Mouse (Mus musculus): ENCODE measurements at regions not wholly inside any gene's neighbourhood (a gene's known extent, or its start where the extent isn't known, plus 50 kb on each side); places are given as distances from the start of the nearest gene placed in this dataset.
A peak's percentile ranks its signal among the peaks of the same experiment; 100 is the strongest.

DNA sequence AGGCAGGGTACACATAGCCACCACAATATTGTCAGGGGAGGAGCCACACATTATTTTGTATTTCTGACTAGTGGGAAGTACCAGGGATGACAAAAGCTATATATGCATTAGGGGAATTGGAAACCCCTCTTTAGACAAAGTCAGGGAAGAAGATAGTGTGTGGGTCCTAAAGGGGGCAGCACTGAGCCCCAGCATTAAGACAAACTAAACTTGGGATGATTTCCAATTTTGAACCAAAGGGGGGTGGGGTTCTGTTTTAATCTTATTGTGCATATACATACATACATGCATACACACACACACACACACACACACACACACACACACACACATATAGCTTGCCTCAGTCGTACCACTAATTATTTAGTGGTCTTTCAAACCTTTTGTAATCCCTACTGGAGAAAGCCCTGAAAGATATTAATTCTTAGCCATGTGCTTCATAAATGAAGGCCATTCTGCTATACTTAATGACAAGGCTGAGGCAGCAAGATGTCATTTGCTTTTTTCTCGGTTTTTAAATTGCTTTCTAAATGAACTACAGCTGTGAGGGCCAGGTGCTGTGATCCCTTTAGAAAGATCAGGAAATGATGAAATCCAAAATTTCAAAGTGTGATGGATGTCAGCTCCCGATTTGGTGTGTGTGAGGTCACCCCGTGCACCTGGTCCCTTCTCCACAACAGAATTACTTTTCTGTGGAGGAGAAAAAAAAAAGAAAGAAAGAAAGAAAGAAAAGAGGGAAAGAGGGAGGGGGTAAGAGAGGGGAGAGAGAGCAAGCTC is 523.5 kb downstream of the Rnf144a start:
- ATAC-seq = no peak

- ATAC-seq = no peak
Measured at GRCm38 (mm10) chr12:25890722-25891121, 524.3 kb downstream of the Rnf144a start.

DNA sequence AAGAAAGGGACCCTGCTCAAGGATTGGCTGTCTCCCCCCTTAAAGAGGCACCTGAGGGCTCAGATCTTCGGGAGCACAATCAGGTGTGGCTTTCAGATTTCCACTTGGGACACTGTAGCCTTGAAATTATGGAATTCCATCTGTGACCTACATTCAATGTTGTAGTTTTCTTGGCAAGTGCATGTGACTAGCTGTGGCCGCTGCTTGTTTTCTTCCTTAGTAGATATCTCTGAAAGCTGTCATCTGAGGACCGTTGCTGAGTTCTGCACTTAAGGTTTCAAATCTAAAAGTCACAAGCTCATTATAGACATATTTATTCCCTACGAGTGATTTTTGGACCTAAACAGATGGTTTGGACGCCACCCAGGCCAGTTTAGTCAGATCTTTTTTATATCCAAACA is 531.3 kb downstream of the Rnf144a start:
- ATAC-seq = no peak

DNA sequence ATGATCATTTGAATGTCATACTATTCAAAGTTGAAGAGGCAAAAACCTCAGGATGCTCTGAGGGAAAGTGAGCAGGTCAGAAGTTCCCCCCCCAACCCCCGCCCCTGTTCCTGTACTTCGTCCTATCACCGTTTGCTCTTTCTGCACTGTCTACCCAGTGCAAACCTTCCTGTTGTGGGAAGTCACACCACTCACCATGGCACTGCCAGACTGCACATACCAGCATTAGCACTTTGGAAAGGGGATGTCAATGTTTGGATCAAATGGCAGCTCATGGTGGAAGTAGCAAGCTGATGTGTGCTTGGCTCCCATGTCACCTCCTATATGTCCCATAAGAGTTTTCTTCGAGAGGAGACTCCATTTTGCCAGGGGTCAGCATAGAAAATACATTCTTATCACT is 543.2 kb downstream of the Rnf144a start:
- no peak for ATAC-seq

DNA sequence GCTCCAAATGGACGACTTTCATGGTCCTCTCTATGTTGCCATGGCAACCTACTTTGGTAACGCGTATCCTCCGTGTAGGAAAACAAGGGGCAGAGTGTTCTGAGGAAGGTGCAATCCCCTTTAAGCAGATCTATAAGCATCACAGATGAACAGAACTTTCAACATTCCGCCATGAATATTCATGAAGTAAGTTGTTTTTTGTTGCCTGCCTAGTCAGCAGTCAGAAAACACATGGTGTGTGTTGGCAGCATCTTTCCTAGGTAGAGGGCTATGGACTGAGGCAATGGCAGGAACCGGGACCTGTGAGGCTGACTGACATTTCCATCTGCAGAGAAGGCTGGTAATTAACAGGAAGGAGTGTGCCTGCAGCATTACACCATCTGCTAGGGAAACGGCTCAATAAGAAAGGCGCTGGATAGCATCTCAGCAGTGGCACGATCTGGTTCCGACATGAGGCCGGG is 544.0 kb downstream of the Rnf144a start:
- ATAC-seq = no peak

DNA sequence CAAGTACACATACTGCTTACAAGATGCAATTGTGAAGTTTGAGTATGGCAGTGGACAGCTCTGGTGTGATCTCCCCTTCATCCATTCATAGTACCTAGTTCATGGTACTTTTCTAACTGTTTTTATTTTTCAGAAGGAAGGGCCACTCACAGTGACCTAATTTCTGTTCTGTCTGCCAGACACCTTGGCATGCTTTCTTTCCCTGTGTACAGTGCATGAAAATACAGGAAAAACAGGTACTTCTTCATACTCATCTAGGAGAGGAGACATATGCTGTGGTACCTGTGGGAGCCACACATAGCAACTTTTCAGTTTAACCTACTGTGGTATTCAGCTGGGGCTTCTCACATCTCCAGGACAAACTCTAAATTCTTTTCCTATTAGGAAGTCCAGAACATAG is 545.2 kb downstream of the Rnf144a start:
- ATAC-seq = no peak

DNA sequence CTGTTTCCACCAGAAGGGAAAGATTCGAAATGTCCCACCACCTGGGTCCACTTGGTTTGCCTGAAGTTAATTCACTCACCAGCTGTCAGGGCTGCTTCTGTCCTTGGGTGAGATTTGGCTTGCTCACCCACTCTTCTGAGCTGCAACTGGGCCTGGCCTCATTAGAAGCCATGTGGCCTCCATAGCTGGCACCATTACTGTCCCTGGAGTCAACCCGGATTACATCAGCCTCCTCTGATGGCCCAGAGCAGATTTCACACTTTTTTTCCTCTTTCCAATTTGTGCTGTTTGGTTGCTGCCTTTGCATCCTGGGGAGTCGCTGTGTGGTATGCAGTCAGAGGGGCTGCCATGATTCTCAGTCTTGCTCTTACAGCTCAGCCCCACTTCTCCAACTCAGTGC is 550.0 kb downstream of the Rnf144a start:
- no peak for ATAC-seq

DNA sequence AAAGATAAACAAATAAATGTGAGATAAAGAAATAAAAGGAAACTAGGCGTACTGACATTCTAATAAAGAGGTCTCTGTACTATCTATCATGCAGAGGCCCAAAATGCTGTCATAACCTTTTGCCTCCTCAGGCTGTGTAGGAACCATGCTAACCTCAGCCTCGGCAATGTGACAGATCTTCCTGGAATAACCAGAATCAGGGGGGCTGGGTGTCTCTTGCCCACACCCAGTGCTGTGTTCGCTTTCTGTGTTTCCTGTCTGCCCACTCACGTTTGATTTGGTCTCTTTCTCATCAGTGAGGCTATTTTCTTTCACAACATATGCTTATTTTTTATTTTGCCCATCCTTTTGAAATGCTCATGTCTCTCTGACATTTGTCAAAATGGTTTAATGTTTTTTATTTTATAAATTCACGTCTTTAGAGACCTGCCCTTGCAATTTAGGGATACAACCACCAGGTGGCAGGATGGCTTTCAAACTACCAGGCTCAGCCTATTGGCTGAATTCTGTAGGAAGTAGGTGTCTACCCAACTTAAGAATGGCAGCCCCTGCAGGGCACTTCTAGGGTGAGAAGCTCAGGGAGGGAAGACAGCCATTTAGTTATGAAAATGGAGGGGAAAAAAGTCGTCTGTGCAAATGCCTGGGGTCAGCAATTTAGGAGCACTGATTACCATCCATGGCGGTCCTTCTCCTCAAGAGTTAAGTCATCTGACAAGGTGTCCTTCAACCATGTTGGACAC is 550.8 kb downstream of the Rnf144a start:
- peak; percentile 76 for ATAC-seq

- no peak for ATAC-seq
Measured at GRCm38 (mm10) chr12:25861100-25861499, 554.0 kb downstream of the Rnf144a start.

DNA sequence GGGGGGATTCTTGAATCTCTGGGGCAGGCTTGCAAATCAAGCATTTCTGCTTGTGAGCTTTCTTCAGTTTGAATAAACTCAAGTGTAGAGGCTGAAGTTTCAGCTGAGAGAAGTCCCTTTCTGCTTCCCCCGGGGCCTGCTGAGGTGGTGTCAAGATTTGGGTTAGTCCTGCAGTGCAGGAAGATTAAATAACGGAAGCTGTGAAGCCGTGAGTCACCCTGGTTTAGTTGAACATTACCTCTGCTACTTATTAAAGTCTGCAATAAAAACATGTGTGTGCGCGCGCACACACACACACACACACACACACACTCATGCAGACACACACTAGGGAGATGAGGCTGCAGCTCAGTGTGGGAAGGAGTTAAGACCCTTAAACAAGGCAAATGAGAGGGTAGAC is 556.7 kb downstream of the Rnf144a start:
- ATAC-seq = no peak

DNA sequence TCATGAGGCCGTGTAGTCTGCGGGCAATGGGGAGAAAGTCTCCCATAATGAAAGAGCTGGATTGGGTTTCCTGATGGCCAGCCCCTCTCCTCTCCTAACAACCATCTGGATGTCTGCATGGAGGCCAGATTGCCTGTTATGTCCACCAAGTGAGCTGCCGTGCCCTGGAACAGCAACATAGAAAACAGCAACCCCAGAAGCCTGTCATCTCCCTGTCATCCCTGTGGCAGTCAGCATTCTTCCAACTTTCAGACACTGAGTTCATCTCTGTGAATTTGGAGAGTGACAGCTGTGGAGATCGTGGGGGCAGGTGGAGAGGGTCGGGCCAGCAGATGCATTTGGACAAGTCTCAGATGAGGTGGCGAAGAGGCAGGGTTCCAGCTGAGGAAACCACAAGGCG is 585.0 kb downstream of the Rnf144a start:
- no peak for ATAC-seq

GRCm38 (mm10) chr12:25827961-25828360 is 587.1 kb downstream of the Rnf144a start:
- no peak for ATAC-seq

GRCm38 (mm10) chr12:25826928-25827327 is 588.1 kb downstream of the Rnf144a start:
- no peak for ATAC-seq

DNA sequence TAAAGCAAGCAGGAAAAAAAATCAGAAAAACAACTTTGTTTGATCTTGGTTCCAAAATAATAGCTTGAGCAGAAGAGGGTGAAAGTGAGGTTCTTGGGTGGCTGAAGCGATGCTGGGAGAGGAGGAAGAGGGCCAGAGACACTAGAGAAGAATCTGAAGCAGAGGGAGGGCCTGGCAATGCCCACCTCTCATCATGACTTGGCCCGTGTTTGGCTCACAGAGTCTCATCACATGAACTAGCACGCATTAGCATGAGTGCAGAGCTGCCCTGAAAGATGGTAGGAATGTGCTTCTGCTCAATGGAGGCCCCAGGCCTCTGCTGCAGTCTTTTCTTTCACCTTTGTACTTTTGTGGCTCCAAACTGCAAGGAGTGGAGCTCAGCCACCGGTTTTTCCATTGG is 588.6 kb downstream of the Rnf144a start:
- no peak for ATAC-seq

DNA sequence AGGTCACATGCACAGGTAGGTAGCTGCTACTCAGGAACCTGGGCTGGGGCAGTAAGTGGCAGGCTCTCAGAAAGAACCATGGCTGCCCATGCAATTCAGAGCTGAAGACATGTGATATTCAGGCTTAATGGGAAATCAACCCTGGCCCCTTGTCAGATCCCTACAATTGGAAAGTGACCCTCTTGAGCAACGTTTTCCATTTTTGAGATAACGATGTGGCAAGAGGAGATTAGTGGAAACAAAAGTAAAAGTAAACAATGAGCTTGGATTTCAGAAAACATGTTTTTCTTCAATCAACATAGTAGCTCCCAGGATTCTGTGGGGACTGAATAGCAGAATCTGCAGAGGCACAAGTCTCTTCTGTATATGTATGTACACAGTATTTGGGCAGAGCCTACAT is 598.8 kb downstream of the Rnf144a start:
- no peak for ATAC-seq

DNA sequence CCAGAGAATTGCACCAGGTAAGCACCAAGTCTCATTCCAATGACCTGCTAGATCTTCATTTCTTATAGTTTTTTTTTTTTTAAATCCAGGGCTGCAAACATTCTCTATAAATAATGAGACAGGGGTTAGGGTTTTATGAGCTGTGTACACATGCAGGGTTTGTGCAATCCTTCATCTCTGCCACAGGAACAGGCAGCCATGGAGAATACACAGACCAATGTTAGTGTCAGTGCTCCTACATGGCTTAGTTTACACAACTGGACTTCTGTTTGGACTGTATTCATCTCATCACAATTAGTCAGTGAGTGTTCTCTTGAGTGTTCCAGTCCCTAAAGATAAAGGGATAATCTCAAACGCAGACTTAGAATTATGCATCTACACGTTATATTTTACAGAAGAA is 620.0 kb downstream of the Rnf144a start:
- ATAC-seq = no peak

DNA sequence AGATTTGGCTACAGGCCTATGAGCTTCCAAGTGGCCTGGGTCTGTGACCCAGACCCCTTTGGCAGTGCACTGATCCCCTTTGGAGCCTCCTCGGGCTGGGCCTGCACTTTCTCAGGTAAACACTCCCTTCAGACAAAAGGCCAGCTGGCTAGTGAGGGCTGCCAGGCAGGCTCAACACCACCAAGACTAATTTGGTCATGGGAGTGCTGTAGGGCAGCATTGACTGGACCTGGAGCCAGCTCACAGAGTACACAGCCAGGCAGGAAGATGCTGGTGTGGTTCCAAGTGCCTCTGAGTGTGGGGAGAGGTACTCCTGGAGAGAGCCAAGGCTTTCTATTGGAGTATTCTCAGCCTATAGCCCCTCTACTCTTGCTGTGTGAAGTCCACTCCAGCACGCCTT is 620.5 kb downstream of the Rnf144a start:
- no peak for ATAC-seq

GRCm38 (mm10) chr12:25792571-25793075 is 622.4 kb downstream of the Rnf144a start:
- ATAC-seq = no peak

GRCm38 (mm10) chr12:25790956-25791355 is 624.1 kb downstream of the Rnf144a start:
- ATAC-seq = no peak

DNA sequence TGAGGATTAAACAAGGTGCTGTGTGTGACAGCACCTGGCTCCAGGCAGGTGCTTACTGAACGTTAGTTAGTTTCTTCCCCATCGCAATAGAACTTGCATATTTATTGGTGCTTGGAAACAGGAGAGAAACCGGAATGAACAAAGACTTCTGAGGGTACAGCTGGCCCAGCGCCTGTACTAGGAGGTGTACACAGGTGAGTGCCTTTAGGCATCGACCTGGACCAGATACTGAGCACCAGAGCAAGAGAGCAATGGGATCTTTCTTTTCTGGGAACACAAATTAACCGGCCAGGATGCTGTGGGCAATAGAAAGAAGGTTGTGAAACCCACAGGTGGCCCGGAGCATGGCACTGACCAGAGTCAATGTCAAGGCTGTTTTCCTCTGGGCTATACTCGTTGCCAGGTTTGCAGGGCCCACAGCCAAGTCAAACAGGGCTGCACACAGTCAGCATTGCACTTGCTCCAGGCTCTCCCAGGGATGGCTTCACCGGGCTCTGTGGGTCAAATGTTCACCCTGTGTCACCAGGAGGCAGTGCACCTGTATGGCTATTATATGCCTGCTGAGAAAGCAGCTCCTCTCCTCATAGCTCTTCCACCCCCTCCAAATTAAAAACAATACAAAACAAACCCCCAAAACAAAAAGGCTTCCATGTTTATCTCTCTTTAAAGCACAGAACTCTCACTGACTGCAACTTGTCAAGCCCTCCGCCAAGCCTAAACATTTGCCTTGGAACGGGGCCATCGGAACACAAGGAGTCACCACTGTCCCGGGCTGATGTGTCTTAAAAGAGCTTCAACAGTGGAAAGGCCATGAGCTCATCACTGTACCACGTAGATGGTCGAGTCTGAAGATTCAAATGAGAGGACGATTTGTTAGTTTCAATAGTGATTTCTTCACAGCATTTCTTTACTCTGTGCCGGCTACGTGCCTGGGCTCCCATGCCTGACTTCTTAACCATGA is 629.1 kb downstream of the Rnf144a start:
- no peak for ATAC-seq

GRCm38 (mm10) chr12:25784401-25784800 is 630.7 kb downstream of the Rnf144a start:
- peak; percentile 49 for ATAC-seq

DNA sequence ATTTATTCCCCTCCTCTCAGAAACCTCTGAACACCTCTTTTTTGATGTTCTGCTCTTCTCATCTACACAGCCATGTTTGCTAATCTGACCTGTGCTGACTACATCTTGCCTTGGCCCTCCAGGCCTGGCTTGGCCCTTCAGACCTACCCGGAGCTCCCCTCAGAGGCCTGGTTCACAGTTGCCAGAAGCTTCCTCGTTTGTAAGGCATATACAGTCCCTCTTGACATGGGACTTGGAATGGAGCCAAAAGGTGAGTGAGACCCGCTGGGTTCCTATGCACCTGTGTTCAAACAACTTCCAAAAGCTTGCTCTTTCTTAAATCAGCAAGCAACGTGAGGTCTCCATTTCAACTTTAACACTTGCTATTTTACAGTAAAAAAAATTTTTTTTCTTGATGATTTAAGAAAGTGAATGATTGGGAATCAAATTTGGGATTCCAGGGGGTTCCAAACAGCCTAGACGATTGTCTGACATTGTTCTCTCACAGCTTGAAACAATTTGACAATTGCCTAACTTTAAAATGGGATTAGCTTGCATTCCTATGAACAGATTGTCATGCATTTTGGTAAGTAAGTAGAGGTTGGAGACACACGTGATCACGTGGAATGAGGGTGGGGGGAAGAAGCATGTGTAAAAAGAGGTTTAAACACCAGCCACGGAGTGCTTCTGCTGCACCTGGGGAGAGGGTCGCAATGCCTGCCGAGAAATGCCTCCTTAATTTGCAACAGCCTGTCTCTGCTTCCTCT is 631.9 kb downstream of the Rnf144a start:
- no peak for ATAC-seq
